Mouse (Mus musculus) forebrain, embryonic 16.5 days (tissue): ENCODE measurements at regions not wholly inside any gene's neighbourhood (a gene's known extent, or its start where the extent isn't known, plus 50 kb on each side); places are given as distances from the start of the nearest gene placed in this dataset.

Source experiments
- ATAC-seq: fragments of 200-750 bp; cut with Nextera tagmentation; 2 replicates; pipeline ENCODE4 v1.8.0; 2017; ENCODE audit warnings: mild to moderate bottlenecking, moderate library complexity
- H3K27ac ChIP-seq: fragments of 300-500 bp; sonication (generic); 2 replicates; pipeline ENCODE4 v1.5.1; 2014; ENCODE audit warnings: low read length, control low read depth
- H3K27me3 ChIP-seq: fragments of 300-500 bp; sonication (generic); replicated peaks from 2 replicates; pipeline ENCODE4 v1.6.1; 2014; ENCODE audit warnings: low read length; ENCODE audit not compliant: control insufficient read depth, insufficient read depth
- H3K36me3 ChIP-seq: fragments of 300-500 bp; sonication (generic); 2 replicates; pipeline ENCODE4 v1.6.1; 2014; ENCODE audit not compliant: control insufficient read depth, insufficient read depth
- H3K4me1 ChIP-seq: fragments of 300-500 bp; sonication (generic); replicated peaks from 2 replicates; pipeline ENCODE4 v1.6.1; 2014; ENCODE audit warnings: low read length; ENCODE audit not compliant: control insufficient read depth, insufficient read depth
- H3K4me2 ChIP-seq: fragments of 300-500 bp; sonication (generic); 2 replicates; pipeline ENCODE4 v1.6.1; 2014; ENCODE audit warnings: mild to moderate bottlenecking, low read length, control low read depth
- H3K4me3 ChIP-seq: fragments of 300-500 bp; sonication (generic); replicated peaks from 2 replicates; pipeline ENCODE4 v1.5.1; 2014; ENCODE audit warnings: mild to moderate bottlenecking, low read length, control low read depth
- H3K9ac ChIP-seq: fragments of 300-500 bp; sonication (generic); replicated peaks from 2 replicates; pipeline ENCODE4 v1.6.1; 2014; ENCODE audit warnings: low read depth, low read length, control low read depth
- H3K9me3 ChIP-seq: fragments of 300-500 bp; sonication (generic); 2 replicates; pipeline ENCODE4 v1.6.1; 2016; ENCODE audit warnings: low read length; ENCODE audit not compliant: control insufficient read depth
- WGBS: fragments of 180-500 bp; shearing (Covaris S2); extraction: QIAGEN DNeasy Blood & Tissue Kit; methylation state at CpG from one replicate; pipeline ENCODE4 v1.1.7; 2014; 5-methylcytosine and 5-hydroxymethylcytosine counted together

DNA sequence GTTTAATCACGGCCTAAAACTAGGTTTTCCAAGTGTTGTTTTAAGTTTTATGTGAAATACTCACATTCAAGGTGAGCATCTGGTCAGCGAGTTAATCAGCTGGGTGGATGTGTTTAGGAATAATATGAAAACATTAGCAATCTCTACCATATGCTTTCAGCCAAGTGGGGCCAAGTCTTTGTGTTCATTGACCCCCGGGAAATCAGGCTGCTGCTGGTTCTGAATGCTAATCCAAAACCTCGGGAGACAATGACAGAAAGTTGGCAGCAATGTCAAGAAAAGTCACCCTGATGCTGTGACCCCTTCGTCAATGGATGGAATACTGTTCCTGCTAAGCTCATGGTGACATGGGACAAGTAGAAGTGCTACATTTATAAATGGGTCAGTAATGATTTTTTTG, 216.2 kb downstream of the Lipi start:
- 49% methylated on average over 5 of the region's 5 CpGs for whole genome bisulfite sequencing
- Histone ChIP-seq H3K9ac (no peak overlapping the region), H3K4me1 (peaks cover 5% of the 10 kb centered on the region), H3K36me3 (no peaks in the 10 kb centered on the region), H3K27me3 (no peaks in the 10 kb centered on the region), H3K9me3 (no peaks in the 10 kb centered on the region), H3K4me3 (no peak overlapping the region), H3K27ac (no peak overlapping the region), H3K4me2 (no peak overlapping the region)
- no peak for ATAC-seq

- 76% methylated on average over 4 of the region's 4 CpGs for whole genome bisulfite sequencing
- no peaks in the 10 kb centered on the region for H3K27me3 ChIP-seq
- H3K4me3 ChIP-seq = no peak overlapping the region
- no peak overlapping the region for H3K9ac ChIP-seq
- ATAC-seq = no peak
- no peak overlapping the region for H3K4me2 ChIP-seq
- H3K27ac ChIP-seq = no peak overlapping the region
- H3K4me1 ChIP-seq = peaks cover 5% of the 10 kb centered on the region
- no peaks in the 10 kb centered on the region for H3K36me3 ChIP-seq
- no peaks in the 10 kb centered on the region for H3K9me3 ChIP-seq
These were observed 219.1 kb downstream of the Lipi start for GRCm38 (mm10) chr16:75366727-75367126.

- peaks cover 5% of the 10 kb centered on the region for H3K4me1 ChIP-seq
- no peaks in the 10 kb centered on the region for H3K27me3 ChIP-seq
- WGBS = 20% methylated on average over 8 of the region's 8 CpGs
- no peaks in the 10 kb centered on the region for H3K9me3 ChIP-seq
- H3K9ac ChIP-seq = no peak overlapping the region
- H3K4me2 ChIP-seq = no peak overlapping the region
- H3K4me3 ChIP-seq = no peak overlapping the region
- no peak overlapping the region for H3K27ac ChIP-seq
- ATAC-seq = peak; percentile 61
- H3K36me3 ChIP-seq = no peaks in the 10 kb centered on the region
These were observed 220.4 kb downstream of the Lipi start for GRCm38 (mm10) chr16:75365361-75365994.

- Histone ChIP-seq H3K27me3 (no peaks in the 10 kb centered on the region), H3K9me3 (no peaks in the 10 kb centered on the region), H3K4me3 (no peak overlapping the region), H3K27ac (no peak overlapping the region), H3K36me3 (no peaks in the 10 kb centered on the region), H3K4me1 (peaks cover 5% of the 10 kb centered on the region), H3K4me2 (no peak overlapping the region), H3K9ac (no peak overlapping the region)
- 66% methylated on average over 4 of the region's 4 CpGs for WGBS
- ATAC-seq = no peak
These were observed 223.8 kb downstream of the Lipi start for GRCm38 (mm10) chr16:75362095-75362494.

GRCm38 (mm10) chr16:75360791-75361190, 225.1 kb downstream of the Lipi start:
- H3K9me3 ChIP-seq = no peaks in the 10 kb centered on the region
- no peaks in the 10 kb centered on the region for H3K36me3 ChIP-seq
- H3K27ac ChIP-seq = no peak overlapping the region
- no peak for ATAC-seq
- WGBS = 84% methylated on average over 4 of the region's 4 CpGs
- H3K4me2 ChIP-seq = no peak overlapping the region
- H3K4me1 ChIP-seq = peaks cover 5% of the 10 kb centered on the region
- no peak overlapping the region for H3K9ac ChIP-seq
- no peaks in the 10 kb centered on the region for H3K27me3 ChIP-seq
- no peak overlapping the region for H3K4me3 ChIP-seq

DNA sequence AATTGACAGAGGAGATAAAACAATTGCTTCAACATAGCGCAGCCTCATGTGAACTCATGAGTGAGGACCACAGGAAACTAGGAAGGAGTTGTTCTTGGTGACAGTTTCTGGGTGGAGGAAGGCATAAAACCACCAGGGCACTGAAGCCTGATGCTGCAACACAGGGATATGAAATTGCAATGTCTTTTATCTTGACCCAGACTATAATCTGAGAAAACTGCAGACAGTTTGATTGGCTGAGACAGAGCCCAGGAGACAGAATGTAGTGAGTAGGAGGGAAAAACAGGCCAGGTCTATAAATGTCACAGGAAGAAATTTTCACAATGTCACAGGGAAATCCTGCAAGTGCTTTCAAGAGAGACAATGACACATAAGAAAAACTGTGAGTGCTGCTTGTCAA, 232.5 kb downstream of the Lipi start:
- Histone ChIP-seq H3K27me3 (no peaks in the 10 kb centered on the region), H3K27ac (no peak overlapping the region), H3K4me1 (no peaks in the 10 kb centered on the region), H3K9ac (no peak overlapping the region), H3K4me3 (no peak overlapping the region), H3K4me2 (no peak overlapping the region), H3K36me3 (no peaks in the 10 kb centered on the region), H3K9me3 (no peaks in the 10 kb centered on the region)
- WGBS = 91% methylated on average over 1 of the region's 1 CpGs
- ATAC-seq = no peak

DNA sequence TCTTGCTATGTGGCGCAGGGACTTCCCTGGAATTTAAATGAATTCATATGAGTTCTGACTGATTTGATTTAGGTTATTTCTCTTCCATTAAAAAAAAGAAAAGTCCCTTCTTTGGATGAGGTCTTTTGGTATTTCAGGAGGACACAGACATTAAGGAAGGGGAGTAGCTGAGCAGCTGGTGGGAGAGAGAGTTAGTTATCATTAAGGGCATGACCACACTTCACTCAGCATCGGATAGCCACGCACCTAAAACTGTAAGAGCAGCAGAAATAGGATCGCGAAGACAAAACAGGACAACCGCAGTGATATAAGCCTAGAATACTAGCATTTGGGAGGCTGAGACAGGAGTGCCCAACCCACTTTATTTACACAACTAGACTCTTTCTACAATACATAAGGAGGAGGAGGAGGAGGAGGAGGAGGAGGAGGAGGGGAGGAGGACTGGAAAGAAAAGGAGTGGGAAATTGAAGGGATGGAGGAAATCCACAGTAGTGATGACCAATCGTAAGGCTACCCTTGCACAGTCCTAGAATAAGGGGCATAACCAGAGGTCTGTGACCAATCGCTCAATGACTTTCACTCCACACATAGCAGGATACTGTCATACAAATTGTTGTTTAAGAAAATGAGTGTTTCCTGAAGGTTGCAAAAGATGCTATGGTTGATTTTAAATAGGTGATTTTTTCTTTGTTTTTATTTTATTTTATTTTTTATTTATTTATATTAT, 241.5 kb downstream of the Lipi start:
- Histone ChIP-seq H3K4me1 (no peaks in the 10 kb centered on the region), H3K9ac (no peak overlapping the region), H3K36me3 (no peaks in the 10 kb centered on the region), H3K9me3 (no peaks in the 10 kb centered on the region), H3K27me3 (no peaks in the 10 kb centered on the region), H3K27ac (no peak overlapping the region), H3K4me3 (no peak overlapping the region), H3K4me2 (no peak overlapping the region)
- WGBS = 92% methylated on average over 8 of the region's 8 CpGs
- no peak for ATAC-seq

- Histone ChIP-seq H3K36me3 (no peaks in the 10 kb centered on the region), H3K9ac (no peak overlapping the region), H3K4me3 (no peak overlapping the region), H3K9me3 (no peaks in the 10 kb centered on the region), H3K27ac (no peak overlapping the region), H3K4me1 (no peaks in the 10 kb centered on the region), H3K27me3 (no peaks in the 10 kb centered on the region), H3K4me2 (no peak overlapping the region)
- 0 out of 2 replicates have a peak, but pooled peaks have one; percentile 18 for ATAC-seq
- 47% methylated on average over 11 of the region's 11 CpGs for WGBS
These were observed 242.6 kb downstream of the Lipi start for GRCm38 (mm10) chr16:75343028-75343901.

DNA sequence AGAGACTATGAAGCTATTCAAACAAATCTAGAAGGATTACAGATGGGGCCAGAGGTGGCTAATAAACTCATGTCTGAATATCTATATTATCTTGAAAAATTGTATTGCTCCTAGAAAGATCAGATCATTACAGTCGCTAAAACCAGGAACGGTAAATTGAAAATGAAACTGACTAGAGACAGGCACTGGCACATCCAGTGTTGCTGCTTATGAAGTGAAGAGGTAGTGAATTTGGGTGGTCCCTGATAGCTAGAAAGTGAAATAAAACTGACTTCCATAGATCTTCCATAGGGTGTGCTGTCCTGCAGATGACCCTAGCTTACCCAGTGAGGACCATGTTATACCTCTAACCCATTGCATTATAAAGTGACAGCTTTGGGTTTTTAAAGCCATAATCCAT, 251.6 kb downstream of the Lipi start:
- 91% methylated on average over 2 of the region's 2 CpGs for WGBS
- no peaks in the 10 kb centered on the region for H3K27me3 ChIP-seq
- no peak for ATAC-seq

More for the DNA sequence above, 251.6 kb downstream of the Lipi start:
- Histone ChIP-seq H3K4me3 (no peak overlapping the region), H3K27ac (no peak overlapping the region), H3K9me3 (no peaks in the 10 kb centered on the region), H3K9ac (no peak overlapping the region), H3K4me2 (no peak overlapping the region), H3K4me1 (no peaks in the 10 kb centered on the region), H3K36me3 (no peaks in the 10 kb centered on the region)
